Mouse (Mus musculus) right cerebral cortex, postnatal 4 days (tissue): ENCODE measurements around the gene Nlrp9a.
"Not testable (repeated sequence)": the region's sequence is repeated elsewhere in the genome, so short reads cannot be mapped to it uniquely, and the experiment has no call there.

ENCODE experiments used
- DNase-seq: peaks from one replicate; pipeline ENCODE4 v3.0.0-alpha.2; 2022

The Nlrp9a gene

GRCm38 (mm10) chr7:26534723-26535122, at the start of gene Nlrp9a:
Gene Nlrp9a, plus strand, starts transcription at chr7:26535023.
- not testable (repeated sequence) for DNase-seq

GRCm38 (mm10) chr7:26489514-26489913, 45.3 kb upstream of the Nlrp9a start:
- DNase-seq = not testable (repeated sequence)

- no peak for DNase-seq
Observed at GRCm38 (mm10) chr7:26589077-26589476, 54.3 kb downstream of the Nlrp9a start.

GRCm38 (mm10) chr7:26589774-26590173, 55.0 kb downstream of the Nlrp9a start:
- DNase-seq = no peak

GRCm38 (mm10) chr7:26618364-26618763, 83.5 kb downstream of the Nlrp9a start, which contains the start of gene Vmn1r185:
Gene Vmn1r185, minus strand, starts transcription at chr7:26618464.
- not testable (repeated sequence) for DNase-seq
